Mouse (Mus musculus): Measurements from ENCODE around the gene Lonrf3. TPM values are rescaled to one million over a fixed set of nuclear protein-coding genes. Genes with fewer than 3 reads are reported as not detected.

Lonrf3 gene
- 1 to 10 TPM in 1 of 2 experiments, under 1 TPM in 1; 0.96 to 2.3 TPM for total RNA-seq (2021)
- long read RNA-seq, experiment 1, partial matches to known transcripts: 0 of 1 reads
- long read RNA-seq, experiment 1, other reads (novel, unspliced or antisense): 1 of 1 reads
- long read RNA-seq, experiment 2: 0 reads

- peak; percentile 75 for DNase-seq (ENCODE audit: low spot score)
These were observed at the start of gene Lonrf3 for GRCm38 (mm10) chrX:36328271-36329039. Gene Lonrf3 (plus strand): TSS chrX:36328353.

- DNase-seq (ENCODE audit: low spot score): no peak
These were observed 49.4 kb upstream of the Lonrf3 start for GRCm38 (mm10) chrX:36278750-36279149.

- no peak for DNase-seq (ENCODE audit: low spot score)
These were observed 16.7 kb upstream of the Lonrf3 start for GRCm38 (mm10) chrX:36311420-36311819.

GRCm38 (mm10) chrX:36327491-36328255 is 480 bp upstream of the Lonrf3 start:
- DNase-seq (ENCODE audit: low spot score): no peak

GRCm38 (mm10) chrX:36329040-36329649 is 992 bp downstream of the Lonrf3 start:
- no peak for DNase-seq (ENCODE audit: low spot score)

- DNase-seq (ENCODE audit: low spot score): peak; percentile 61
These were observed 1.8 kb downstream of the Lonrf3 start for GRCm38 (mm10) chrX:36329849-36330411.

GRCm38 (mm10) chrX:36352446-36352845 is 24.3 kb downstream of the Lonrf3 start:
- DNase-seq (ENCODE audit: low spot score): peak; percentile 3

GRCm38 (mm10) chrX:36385340-36385739 is 57.2 kb downstream of the Lonrf3 start:
- no peak for DNase-seq (ENCODE audit: low spot score)

GRCm38 (mm10) chrX:36389971-36390370 is 61.8 kb downstream of the Lonrf3 start:
- DNase-seq (ENCODE audit: low spot score): no peak

- DNase-seq (ENCODE audit: low spot score): no peak
These were observed 62.4 kb downstream of the Lonrf3 start for GRCm38 (mm10) chrX:36390503-36390902.

GRCm38 (mm10) chrX:36392672-36393071 is 64.5 kb downstream of the Lonrf3 start:
- no peak for DNase-seq (ENCODE audit: low spot score)

- DNase-seq (ENCODE audit: low spot score): no peak
These were observed 65.1 kb downstream of the Lonrf3 start for GRCm38 (mm10) chrX:36393279-36393678.

- no peak for DNase-seq (ENCODE audit: low spot score)
These were observed 72.8 kb downstream of the Lonrf3 start, which contains the start of gene Gm6268 for GRCm38 (mm10) chrX:36400980-36401379. Gene Gm6268 (plus strand): TSS chrX:36401280.

GRCm38 (mm10) chrX:36402316-36402715 is 74.2 kb downstream of the Lonrf3 start:
- no peak for DNase-seq (ENCODE audit: low spot score)

Small RNA genes lying within 50 kb of the gene (microRNA-seq; reads per million reads assigned to microRNA genes)
- gene Gm44485: not detected

Other genes with a start within 250 kb of the Lonrf3 start
- 1 to 10 TPM; 1.1 to 1.6 TPM for gene Il13ra1, start 216.2 kb upstream of the Lonrf3 start, total RNA-seq (2021)
- not detected for gene Zcchc12, start 132.4 kb upstream of the Lonrf3 start, total RNA-seq (2021)
- gene Gm6268, start 72.9 kb downstream of the Lonrf3 start, total RNA-seq (2021): not detected
- gene Gm14569, start 163.5 kb downstream of the Lonrf3 start, total RNA-seq (2021): not detected

All from gastrocnemius, adult 18-20 months (tissue).